Mouse (Mus musculus) heart, postnatal 4 days (tissue): ENCODE results near the gene Perp. TPM values are rescaled to one million over a fixed set of nuclear protein-coding genes. Genes with fewer than 3 reads are reported as not detected.

Source experiments
- DNase-seq: peaks from one replicate; pipeline ENCODE4 v3.0.0; 2021
- total RNA-seq, 2 experiments: library from RNA; stranded (reverse); gene quantifications; 2 replicates each; pipeline ENCODE4 v1.2.3; 2021

Perp gene
- total RNA-seq, 2 experiments from 2014 or later, result 226 to 239 TPM

DNA sequence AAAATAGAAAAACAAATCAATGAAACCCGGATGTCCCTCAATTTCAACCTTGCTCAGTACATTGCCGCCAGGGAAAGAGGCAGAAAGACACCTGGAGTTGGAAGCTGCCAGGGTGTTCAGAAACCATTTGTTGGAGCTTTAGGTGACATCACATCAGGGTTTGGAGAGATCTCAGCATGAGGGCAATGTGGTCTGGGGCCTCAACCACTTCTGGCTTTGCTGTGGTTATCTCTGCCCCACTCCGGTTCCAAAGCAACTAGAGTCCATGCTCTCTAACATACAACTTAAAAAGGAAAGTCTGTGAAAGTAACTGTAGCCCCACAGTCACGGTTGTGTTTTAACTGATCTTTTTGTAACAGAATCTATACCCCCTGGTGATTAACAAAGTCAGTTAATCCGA lies 19.9 kb downstream of the Perp start:
- DNase-seq, result no peak

GRCm38 (mm10) chr10:18870990-18871389 lies 26.2 kb downstream of the Perp start:
- no peak for DNase-seq

GRCm38 (mm10) chr10:18876211-18876610 lies 31.4 kb downstream of the Perp start:
- DNase-seq, result no peak

DNA sequence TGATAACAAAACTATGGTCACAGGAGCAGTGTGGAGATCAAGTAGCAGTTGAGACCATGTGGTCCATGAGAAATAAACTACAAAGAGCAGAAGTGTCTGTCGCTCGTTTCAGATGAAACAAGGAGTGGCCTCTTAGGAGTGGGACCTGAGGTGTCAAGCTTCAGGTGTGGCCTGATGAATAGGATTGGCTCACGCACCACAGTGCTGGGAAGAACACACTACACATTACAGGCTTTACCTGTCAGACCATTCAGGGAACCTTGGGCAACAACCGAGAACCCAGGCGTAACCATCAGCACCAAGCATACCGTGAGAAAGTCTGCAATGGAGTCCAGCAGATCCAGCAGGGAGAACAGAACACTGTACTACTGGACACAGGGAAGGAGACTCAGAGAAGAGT lies 33.3 kb downstream of the Perp start:
- DNase-seq, result no peak

- DNase-seq, result no peak
These were observed 34.3 kb downstream of the Perp start for GRCm38 (mm10) chr10:18879160-18879559.

GRCm38 (mm10) chr10:18879690-18880089 lies 34.9 kb downstream of the Perp start:
- no peak for DNase-seq

- no peak for DNase-seq
These were observed 37.4 kb downstream of the Perp start for GRCm38 (mm10) chr10:18882190-18882589.

GRCm38 (mm10) chr10:18886918-18887625 lies 42.3 kb downstream of the Perp start:
- peak; percentile 85 for DNase-seq

DNA sequence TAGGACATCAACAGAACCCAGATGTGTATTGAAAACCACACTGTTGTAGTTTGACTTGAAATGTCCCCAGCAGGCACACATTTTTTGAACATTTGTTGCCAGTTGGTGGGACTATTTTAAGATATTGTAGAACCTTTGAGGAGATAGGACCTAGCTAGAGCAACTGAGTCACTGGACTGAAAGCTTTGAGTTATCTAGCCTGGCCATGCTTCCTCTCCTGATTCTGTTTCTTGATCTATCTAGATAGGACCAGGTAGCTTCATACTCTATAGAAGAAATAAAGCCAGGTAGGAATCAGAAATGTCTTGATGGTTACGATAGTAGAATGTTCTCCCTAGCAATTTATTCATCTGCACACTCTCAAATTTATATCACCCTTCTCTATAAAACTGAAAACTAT lies 43.9 kb downstream of the Perp start:
- DNase-seq, result no peak

DNA sequence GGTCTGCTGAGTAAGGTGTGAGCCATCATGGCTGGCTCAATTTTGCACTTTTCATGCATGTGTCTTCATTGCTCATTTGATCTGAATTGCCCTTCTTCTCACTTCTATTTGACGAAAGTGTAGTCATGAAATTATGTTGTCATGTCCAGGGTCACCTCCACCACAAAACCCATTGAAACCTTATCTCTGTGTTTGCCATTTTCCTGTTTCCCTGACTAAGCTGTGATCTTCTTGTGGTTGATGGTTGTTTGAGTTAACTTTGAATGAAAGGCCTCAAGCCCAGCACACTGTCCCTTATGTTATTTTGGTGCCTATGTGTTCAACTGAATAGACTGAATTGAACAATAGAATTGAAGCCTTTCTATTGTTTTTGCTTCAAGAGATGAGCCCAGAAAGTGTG lies 44.4 kb downstream of the Perp start:
- DNase-seq, result no peak

- no peak for DNase-seq
These were observed 46.3 kb downstream of the Perp start for GRCm38 (mm10) chr10:18891110-18891509.

DNA sequence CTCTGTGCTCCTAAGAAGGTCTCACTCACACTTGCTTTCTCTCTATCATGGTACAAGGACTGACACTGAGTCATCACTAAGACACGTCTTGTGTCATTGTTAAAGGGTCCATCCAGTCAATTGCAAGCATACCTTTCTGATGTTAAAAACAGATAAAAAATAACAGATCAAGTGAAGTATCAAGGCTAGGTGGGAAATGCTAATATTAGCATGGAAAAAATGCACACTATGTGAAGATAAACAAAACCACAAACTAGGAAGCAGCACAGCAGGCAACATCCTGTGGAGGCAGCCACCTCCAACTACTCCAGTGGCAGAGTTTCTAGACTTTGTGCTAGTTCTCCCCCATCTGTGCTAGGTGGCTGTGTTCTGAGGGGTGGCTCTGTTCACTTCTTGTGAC lies 47.3 kb downstream of the Perp start:
- DNase-seq, result no peak

DNA sequence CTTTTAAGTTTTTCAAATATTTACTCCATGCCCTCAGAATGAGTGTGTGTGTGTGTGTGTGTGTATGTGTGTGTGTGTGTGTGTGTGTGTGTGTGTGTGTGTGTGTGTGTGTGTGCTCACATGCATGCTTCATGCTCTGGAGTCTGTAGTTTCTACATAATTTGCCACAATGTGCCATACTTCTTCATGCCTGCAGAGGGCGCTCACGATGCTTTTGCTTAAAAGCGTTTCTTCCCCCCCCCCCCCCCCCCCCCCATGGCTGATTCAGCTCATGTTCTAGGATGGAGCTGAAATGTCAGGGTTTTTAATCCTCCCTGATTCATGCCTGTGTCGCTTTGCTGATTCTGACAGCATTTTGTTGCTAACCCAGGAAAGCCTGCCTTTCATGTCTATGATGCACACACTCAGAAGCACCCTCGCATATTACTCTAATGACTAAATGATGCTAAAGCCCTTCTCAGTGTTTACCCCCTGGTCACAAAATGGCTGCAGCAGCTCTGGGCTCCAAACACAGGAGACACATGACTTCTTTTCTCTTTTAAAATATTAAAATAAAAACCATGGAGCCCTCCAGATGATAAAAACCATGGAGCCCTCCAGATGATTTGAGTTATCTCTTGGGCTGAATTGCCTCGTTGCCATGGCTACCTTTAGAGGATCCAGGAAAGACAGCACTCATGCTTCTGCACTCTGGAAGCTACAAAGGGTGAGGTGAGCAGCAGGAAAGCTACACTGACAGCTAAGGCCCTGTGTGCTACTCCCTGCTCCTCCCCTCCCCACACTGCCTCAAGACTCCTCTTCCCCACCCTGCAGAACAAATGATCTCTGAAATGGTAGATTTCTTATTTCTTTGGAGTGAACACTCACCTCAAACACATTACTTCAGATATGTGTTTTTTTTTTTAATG lies 49.7 kb downstream of the Perp start:
- no peak for DNase-seq

GRCm38 (mm10) chr10:18904108-18904507 lies 59.3 kb downstream of the Perp start:
- DNase-seq, result peak; percentile 68

Other genes with a start within 250 kb of the Perp start
- gene Arfgef3, start 101.1 kb upstream of the Perp start, total RNA-seq, result 1 to 10 TPM; 2.1 TPM
- not detected for gene Gm4922, start 58.2 kb upstream of the Perp start, total RNA-seq
- gene Tnfaip3, start 170.6 kb downstream of the Perp start, total RNA-seq, result 1 to 10 TPM; 3.0 to 3.3 TPM